Mouse (Mus musculus) kidney, adult 9 months (tissue): ENCODE results near the gene Tcp11l1.

Experiments
- DNase-seq: peaks from one replicate; pipeline ENCODE4 v3.0.0; 2022

The Tcp11l1 gene

DNA sequence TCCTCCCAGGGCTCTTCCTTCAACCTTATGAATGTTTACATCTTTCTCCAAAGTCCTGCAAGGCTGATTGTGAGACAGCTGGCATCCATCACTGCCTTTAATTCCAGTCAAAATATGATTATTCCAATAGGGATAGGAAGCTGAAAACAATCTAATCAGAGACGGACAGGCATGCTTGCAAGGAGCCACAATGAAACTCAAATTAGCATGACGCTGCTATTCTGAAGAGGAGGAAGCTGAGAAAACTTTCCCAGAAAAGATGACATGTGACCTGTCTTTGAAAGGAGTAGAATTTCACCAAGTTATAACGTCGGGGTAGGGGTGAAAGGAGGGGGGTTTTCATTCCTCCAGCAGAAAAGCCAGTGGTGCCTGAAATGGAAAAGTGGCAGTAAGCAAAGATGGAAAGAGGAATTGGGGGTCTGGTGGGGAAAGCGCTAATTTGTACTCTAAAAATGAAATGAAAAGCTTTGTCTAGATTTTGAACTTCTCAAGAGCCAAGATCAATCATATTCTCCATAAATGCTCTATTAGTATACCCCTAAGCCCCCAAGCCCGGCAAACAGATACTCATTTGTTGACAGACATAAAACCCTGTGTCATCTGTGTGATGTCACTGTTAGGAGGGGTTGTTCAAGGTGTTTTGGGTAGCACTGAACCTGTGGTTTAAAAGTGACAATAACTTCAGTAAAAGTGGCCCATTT is 1.1 kb downstream of the Tcp11l1 start:
- no peak for DNase-seq

DNA sequence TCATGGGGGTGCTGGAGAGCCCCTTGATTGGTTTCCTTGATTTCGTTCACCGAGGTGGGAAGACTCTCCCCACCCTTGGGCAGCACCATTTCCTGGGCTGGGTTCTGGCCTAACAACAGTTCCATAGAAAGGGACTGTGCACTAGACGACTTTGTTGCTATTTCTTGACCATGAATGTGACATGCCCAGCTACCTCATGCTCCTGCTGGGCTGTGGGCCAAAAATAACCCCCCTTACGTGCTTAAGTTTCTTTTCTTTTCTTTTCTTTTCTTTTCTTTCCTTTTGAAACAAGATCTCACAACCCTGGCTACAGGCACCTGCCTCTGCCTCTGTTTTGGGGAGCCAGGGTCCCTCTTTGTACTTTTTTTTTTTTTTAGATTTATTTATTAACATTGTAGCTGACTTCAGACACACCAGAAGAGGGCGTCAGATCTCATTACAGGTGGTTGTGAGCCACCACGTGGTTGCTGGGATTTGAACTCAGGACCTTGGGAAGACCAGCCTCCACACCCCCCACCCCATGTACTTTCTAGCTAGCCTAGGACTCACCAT is 2.1 kb downstream of the Tcp11l1 start:
- no peak for DNase-seq

DNA sequence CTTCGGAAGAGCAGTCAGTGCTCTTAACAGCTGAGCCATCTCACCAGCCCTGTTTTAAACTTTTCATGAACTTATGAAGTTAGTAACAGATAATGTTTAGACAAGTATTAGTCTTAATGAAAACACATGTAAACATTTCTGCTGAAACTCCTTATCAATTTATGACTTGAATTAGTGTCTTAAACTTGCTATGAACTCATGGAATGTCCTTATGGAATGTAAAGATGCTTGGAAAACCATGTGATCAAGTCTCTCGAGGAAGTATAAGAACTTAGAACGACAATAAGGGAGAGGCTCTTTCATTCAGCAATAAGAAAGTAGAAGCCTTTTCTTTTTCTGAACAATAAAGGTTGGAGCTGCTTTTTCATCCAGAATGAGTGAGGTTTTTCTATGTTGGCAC is 7.6 kb downstream of the Tcp11l1 start:
- no peak for DNase-seq

DNA sequence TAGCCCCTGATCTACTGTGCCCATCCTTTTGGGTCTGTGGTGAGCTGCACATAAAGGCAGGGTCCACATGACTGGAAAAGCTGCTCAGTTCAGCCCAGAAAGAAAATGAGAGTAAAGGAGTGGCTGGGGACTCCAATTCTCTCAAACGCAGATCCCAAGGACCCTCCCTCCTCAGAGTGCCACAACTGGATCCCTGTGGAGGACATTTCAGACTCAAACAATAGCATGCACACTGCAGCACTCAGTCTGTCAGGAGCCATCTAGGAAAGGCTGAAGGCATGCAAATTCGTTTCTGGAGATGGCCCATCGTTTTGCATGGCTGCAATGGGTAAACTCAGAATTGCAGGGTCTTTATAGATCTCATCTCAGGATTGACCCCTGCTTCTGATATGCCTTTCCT is 8.8 kb downstream of the Tcp11l1 start:
- no peak for DNase-seq

DNA sequence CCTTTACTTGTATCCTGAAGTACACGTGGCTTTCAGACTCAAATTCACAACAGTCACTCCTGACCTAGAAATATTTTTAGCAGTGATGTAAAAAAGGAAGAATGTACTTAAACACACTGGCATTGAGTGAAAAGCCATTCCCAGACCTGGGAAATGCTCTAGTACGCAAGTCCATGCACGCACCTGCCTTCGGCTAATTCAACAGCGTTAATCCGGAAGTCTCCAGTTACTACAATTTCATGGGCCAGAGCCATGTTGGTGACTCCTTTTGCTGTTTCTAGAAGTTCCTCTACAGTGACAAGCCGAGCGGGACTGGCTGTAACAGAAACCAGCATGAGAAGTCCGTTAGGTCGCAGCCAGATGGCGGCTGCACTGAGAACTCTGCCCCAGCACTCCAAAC is 12.3 kb downstream of the Tcp11l1 start:
- no peak for DNase-seq

DNA sequence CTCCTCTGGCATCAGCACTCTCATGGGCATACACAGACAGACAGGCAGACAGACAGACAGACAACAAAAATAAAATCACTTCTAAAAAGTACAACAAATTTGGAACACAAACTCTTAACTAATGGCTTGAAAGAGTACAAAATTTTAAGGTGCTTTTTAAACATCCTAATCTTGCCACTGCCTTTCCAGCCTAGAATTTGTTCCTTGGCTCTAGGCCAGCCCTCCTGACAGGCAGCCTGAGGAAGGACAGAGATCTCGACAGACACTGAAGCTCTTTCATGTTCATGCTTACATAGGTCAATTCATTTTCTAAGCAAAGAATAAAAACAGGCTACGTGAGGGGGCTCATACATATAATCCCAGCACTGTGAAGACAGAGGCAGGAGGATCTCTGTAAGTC is 19.4 kb downstream of the Tcp11l1 start:
- DNase-seq: no peak

DNA sequence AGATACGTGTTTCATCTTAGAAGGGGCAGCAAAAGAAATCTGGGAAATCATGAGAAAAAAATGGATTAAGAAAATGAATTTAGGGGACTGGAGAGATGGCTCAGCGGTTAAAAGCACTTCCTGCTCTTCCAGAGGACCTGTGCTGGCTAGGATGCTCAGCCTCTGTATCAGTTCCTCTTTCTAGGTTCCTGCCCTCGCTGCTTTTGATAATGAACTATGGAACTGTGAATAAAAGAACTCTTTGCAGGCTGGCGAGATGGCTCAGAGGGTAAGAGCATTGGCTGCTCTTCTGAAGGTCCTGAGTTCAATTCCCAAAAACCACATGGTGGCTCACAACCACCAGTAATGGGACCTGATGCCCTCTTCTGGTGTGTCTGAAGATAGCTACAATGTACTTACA is 21.2 kb downstream of the Tcp11l1 start:
- no peak for DNase-seq

DNA sequence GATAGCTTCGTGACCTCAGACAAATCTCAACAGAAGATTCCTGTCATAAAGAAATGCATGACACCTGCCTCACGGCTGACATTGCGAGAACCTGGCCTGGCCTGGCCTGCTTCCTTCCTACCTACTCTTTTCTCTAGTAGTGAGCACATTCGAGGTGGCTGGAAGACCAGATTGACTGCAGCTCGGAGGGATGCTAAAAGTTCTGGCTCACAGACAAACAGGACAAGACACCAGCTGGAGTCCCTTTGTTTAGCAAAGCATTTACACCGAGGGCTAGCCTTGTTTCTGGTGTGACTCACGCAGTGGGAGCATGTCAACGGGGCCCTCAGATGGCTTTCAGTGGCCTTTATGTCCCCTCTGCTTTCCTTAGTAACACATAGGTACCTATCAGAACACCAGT is 23.2 kb downstream of the Tcp11l1 start:
- DNase-seq: no peak

DNA sequence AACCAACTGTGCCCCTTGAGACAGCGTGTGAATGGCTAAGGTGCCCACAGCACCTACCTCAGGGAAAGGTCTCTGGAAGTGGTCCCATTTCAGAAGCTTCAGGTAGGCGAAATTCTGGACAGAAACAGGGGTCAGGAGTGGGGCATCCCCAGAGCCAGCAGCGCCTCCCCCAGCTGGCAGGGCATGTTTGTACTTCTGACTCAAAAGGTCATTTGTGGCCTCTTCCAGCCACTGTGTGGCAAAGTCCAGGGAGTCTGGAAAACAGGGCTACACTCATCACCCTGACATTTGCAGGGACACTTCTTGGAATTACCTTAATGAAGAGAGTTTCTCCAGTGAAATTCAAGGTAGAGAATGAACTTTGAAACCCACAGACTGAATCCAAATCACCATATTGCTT is 23.6 kb downstream of the Tcp11l1 start:
- peak; percentile 69 for DNase-seq

DNA sequence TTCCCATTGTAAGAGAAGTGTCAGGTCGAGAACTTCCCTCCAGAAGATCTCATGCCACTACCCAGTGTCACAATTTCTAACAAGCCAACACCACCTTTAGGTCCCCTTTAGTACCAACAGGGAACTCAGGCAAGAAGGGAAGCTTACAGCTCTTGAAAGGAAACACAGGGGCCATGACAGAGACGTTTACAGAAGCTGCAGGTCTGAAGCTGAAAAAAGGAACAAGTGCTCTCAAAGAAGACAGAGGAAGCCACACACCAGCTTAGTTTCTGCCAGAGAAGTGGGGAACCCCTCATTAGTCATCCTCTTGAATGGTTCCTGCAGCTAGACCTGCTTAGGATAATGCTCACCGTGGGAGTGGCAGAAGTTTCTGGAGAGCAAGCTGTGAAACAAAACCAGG is 24.7 kb downstream of the Tcp11l1 start:
- no peak for DNase-seq

DNA sequence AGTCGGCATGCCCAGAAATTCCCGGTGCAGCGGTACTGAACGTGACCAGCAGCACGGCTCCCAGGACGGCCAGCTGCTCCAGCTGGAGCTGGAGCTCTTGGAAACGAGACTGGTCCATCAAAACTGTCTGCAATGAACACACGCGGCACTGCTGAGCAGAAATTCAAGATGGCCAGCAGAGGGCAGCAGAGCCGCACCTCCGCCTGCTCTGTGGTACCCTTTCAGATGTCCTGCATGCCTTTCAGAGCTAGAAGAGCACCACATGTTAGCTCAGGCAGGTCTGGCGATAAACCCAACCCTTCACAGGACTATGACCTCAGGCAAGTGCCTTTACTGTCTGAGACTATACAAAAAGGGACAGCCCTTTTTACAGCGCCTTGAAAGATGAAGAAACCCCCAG is 26.6 kb downstream of the Tcp11l1 start:
- DNase-seq: peak; percentile 80

DNA sequence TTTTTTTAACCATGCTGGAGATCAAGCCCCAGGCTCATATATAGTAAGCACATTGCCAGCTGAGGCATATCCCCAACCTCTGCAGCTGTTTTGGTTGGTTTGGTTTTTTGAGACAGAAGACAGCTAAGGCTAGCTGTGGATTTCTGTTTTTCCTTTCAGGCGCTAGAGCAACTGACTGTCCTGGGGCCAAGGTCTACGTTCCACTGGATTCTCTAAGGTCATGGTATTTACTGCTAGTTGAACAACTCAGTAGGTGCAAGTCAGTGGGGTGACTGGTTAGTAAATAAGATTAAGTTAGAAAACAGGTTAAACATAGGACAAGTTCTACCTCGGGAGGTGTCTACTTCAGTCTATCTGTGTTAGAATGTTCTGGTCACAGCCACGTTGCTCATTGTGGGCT is 27.2 kb downstream of the Tcp11l1 start:
- peak; percentile 67 for DNase-seq

DNA sequence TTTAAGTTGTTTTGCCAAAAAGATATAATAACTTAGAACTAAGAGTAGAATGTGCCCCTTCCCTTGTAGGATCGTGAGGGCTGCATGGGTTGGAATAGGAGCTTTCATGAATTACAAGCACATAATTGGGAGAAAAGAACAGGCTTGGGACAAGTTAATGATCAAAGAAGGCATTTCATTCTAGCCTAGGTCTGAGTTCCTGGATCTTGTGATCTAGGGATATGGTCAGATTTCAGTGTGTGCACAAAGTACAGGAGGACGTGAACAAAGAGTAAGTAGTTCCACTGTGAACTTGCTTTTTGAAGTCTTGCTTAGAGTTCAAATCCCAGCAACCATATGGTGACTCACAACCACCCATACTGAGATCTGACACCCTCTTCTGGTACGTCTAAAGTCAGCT is 34.6 kb downstream of the Tcp11l1 start:
- DNase-seq: peak; percentile 58

DNA sequence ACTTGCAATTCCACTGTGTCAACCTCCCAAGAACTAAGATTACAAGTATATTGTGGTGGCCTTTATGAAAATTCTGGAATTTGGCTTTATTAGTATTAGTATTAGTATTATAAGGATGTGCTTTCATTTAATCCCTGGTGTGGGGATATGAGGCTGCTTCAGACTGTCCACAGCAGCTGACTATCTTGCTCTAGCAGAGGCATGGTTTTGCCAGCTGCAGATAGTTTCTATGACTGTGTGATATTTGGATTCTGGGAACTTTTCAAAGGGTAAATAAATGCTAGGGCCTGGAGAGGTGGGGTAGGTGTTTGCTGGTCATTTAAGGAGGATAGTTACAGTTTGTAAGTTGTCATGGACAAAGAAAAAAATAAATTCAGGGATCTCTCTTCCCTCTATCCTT is 40.2 kb downstream of the Tcp11l1 start:
- no peak for DNase-seq

DNA sequence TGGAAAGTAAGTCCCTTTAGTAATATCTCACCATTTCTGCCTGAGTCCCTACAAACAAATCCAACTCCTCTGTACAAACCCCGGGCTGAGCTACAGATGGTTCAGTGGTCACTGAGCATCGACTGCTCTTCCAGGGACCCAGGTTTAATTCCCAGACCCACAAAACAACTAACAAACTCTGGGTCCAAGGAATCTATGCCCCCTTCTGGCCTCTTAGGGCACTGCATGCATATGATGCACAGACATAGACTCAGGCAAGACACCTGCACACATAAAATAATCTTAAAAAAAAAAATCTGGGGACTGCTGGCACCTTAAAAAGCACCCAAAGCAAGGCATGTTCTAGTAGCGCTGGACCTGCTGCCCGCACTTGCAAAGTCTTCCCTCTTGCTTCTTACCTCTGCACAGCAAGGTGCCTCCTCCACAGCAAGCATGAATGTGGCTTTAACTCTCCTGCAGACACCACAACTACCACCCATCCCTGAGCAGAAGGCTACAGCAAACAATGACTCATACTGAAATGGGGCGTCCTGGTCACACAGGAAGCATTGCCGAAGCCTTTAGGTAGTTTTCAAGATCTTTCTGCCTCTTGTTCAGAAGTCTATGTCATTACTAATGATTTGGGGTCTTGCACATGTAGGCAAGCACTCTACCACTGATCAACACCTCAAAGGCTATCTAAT is 42.7 kb downstream of the Tcp11l1 start:
- DNase-seq: no peak

DNA sequence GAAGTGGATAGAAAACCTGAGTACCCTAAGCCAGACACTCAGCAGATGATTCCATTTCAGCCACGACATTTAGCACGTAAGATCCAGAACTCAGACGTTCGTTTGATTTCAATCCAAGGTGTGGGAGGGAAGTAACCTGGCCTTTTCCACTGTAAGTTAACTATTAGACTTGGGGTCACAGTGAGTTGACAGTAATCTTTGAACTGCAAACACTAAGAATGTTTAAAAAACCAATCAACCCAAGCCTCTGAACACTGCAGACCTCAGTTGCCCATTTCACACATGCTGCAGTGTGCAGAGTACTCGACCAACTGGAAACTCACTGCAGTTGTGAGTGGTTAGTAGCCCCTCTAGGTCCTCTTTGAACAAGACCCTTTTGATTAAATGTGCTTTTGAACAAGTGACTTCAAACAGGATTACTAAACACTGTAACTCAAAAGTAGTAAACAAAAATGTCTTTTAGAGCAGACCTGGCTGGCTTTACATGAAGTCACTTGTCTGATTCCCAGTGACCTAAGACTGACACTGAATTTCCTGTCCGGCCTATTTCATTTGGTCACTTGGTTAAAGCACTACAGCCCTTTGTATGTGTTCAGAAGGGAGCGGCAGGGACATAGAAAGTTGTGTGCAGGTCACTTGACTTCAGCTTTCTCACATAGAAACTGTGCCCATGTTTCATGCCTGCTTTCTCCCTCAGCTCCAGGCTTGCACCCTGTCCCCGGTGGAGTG is 48.4 kb downstream of the Tcp11l1 start:
- peak; percentile 89 for DNase-seq

DNA sequence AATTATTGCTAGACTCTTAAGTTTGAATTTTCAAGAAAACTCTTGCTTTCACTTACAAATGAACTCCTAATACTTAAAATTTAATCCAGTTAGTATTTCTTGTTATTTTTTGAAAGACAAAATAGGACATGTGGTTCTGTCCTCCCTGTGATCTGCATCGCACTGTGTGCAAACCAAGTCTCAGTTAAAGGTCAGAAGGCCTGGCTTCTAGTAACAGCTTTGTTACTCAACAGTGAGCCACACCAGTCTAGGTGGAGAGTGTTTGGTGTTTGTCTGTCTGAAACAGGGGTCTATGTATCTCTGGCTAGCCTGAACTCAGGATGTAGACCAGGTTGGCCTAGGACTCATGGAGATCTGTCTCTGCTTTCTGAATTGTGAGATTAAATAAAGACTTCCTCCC is 53.3 kb downstream of the Tcp11l1 start:
- no peak for DNase-seq

DNA sequence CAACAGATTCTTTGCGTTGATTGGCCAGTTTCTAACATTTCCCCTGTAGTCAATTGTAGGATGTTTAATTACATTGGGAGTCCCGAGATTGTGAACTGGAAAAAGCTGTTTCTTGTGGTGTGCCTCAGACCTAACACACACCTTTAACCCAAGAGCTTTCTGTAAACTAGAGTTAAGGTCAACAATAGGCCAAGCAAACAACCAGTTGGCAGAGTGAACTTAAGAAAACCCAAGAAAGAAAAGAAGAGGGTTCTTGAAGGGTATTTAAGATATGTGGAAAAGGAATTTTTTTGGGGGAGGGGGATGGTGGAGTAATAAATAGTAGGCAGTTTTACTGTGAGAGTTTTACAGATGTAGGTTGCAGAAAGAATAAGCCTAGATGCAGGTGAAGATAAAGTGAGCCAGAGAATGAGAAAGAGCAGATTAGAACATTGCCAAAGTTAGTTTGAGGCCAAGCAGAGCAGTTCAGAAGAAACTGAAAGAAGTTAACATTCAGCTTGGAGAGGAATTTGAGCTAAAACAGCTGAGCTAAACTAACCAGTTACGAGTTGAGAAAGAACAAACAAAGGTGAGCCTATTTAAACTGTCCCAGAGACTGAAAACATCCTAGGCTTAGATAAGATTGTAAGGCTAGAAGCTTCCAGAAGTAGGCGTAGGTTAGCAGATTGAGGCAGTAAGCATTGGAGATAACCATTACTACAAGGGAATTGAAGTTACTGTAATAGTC is 95.8 kb downstream of the Tcp11l1 start:
- DNase-seq: no peak

DNA sequence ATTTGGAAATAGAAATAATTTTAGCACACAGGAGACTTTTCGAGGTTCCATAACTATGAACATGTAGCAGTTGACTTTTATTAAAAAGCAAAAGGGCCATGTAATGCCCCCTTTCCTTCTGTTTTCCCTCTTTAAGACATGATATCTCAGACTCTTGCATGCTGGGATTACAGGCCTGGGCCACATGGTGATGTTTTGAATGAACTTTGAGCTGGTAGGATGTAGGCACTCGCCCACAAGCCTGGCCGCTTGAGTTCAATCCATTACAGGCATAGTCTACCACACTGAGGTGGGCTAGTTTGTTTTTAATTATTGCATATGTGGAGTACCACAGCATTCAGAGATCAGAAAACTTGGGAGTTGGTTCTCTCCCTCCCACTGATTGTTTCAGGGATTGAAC is 97.2 kb downstream of the Tcp11l1 start:
- no peak for DNase-seq
